Mouse (Mus musculus) kidney, postnatal 25 days (tissue): Measurements from ENCODE around the gene Vsig2.

ENCODE experiments used
- DNase-seq, 2 experiments: peaks; one replicate each; pipeline ENCODE4 v3.0.0; 2021; ENCODE audit warnings: mixed read lengths in 2 of 2

Gene Vsig2

DNA sequence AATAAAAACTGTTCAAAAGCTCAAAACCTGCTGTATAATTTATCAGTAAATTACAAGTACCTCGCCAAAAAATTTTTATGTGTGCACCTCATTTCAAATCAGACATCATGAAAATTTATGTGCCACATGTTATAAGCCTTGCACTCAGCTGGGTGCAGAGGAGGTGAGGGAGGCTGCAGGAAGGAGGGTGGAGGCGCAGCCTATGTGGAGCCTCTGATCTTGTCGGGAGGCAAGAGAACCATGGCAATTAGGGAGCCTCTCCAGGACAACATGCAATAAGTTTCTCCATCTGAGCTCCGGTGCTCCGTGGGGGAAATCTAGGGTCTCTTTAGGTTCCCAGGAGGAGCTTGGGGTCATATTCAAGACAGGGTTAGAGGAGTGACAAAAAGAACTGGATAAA, 28.4 kb downstream of the Vsig2 start:
- DNase-seq: no peak

DNA sequence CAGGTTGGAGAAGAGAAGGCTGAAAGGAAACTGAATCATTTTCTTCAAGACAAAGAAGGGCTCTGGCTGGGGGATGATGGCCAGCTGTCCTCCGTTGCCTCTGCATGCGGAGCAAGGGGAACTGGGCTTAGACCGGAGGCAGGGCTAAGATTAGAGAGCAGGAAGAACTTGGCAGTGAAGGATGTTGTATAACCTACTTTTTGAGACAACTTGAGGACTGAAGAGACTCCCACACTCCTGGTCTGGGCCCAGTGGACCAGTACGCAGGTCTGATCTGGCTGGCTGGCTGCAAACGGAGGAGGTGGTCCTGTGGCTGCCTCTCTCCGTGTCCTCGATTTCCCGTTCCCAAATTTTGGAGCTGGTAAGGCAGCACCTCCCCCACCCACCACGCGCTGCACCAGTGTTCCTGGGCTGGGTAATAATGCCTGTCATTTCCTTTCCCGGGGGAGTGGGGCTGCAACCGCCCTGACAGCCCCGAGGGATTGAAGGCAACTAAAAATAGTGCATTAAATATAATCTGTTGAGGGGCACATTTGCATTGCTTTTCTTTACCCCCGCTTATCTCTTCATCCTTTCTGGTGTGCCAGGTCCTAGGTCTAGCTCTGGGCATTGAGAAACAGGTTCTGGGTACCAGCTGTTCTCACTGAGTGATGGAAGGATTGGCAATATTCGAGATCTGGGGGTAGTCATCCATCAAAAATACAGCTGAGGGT, 29.0 kb downstream of the Vsig2 start:
- peak; percentile 36 to 59 for DNase-seq

- DNase-seq: peak in 1 of 2 experiments; percentile 64
Observed at GRCm38 (mm10) chr9:37568605-37569214, 29.7 kb downstream of the Vsig2 start.

GRCm38 (mm10) chr9:37569231-37569835, 30.3 kb downstream of the Vsig2 start:
- no peak for DNase-seq

DNA sequence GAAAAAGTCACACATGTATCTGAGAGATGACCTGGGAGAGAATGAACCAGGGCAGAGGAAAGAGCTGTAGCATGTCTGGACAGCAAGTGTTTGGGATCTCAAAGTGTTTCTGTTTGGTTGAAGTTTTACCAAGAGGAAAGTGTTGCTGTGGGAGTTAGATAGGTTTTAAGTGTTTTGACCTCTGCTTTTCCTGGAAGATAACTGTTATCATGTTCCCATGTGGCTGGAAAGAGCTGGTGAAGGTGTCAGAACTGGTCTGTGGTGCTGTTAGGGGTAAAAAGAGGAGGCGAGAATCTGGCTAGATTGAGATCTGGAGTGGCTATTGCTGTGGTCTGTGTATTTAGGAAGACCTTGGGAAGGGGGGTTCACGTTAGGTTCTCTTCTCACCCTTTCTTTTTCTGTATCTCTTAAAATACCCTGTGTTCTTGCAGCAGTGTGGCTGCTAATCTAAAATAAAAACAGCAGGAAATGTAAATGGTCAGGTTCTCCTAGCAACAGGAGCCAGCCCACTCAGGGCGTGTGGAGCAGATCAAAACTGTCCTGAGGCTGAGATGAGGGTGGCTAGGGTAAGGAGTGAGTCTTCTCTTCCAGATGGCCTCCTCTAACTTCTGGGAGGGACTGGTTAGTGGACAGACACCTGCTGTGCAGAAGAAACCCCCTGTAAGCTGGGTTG, 33.3 kb downstream of the Vsig2 start:
- no peak for DNase-seq

- DNase-seq: no peak
Observed at GRCm38 (mm10) chr9:37576436-37576930, 37.4 kb downstream of the Vsig2 start.

GRCm38 (mm10) chr9:37583594-37583993, 44.5 kb downstream of the Vsig2 start:
- DNase-seq: no peak

DNA sequence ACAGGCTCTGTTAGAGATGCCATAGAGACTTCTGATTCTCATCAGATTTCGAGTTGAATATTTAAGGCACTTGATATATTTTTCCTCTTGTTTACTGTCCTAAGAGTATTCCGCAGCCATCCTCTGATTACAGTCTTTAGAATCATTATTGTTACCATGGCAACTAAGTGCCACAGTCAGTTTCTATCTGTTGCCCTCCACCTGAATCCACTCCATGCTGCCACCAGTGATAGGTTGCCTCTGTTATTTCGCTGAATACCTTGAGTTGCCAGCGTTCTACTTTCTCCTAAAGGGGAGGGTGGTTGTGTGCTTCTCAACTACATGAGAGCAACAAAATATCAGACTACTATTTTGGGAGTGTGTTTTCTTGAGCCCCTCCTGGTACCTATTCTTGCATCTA, 47.7 kb downstream of the Vsig2 start:
- no peak for DNase-seq

GRCm38 (mm10) chr9:37590381-37590780, 51.3 kb downstream of the Vsig2 start:
- no peak for DNase-seq

DNA sequence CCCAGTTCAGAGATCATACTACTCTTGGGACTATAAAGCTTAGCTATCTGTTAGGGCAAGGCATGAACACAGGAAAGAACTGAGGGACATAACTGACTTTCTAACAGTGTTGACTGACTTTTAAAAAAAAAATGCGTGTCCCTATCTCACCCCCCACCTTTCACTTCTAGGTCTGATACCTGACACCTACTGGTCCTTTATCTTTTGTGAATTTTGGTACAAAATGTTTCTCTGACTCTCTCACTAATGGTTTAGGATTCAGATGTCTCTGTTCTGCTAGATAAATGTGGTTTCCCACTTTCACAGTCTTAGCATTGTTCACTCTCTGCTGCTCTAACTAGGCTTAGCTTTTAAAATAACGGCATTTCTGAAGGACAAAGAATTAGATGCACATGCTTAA, 53.0 kb downstream of the Vsig2 start:
- no peak for DNase-seq

- no peak for DNase-seq
Observed at GRCm38 (mm10) chr9:37592633-37593032, 53.6 kb downstream of the Vsig2 start.

DNA sequence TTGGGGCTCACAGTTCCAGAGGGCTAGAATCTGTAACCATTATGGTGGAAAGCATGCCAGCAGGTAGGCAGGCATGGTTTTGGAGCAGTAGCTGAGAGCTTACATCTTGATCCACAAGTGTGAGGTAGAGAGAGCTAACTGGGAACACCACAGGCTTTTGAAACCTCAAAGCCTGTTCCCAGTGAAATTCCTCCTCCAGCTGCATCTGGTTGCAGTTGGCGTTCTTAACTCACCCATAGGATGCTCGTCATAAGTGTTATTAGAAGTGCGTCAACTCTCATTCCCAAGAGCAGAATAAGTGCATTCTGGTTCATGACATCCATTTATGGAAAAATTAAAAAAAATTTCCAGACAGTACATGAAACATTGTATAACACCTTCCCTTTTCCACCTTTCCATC, 54.6 kb downstream of the Vsig2 start:
- no peak for DNase-seq
